Mouse (Mus musculus): ENCODE results near the gene Pawr. TPM values are rescaled to one million over a fixed set of nuclear protein-coding genes. Genes with fewer than 3 reads are reported as not detected.
A peak's percentile ranks its signal among the peaks of the same experiment; 100 is the strongest.
"Not testable (repeated sequence)": the region's sequence is repeated elsewhere in the genome, so short reads cannot be mapped to it uniquely, and the experiment has no call there.

Gene Pawr
- polyA plus RNA-seq, 1 experiment: 7.3 TPM

GRCm38 (mm10) chr10:108311396-108311795 is 20.5 kb upstream of the Pawr start:
- no peak for DNase-seq (ENCODE audit: low read depth, low spot score)
- WGBS: 94% methylated on average over 3 of the region's 3 CpGs

- no peak for DNase-seq (ENCODE audit: low read depth, low spot score)
- WGBS: 78% methylated on average over 6 of the region's 6 CpGs
Measured at GRCm38 (mm10) chr10:108313845-108314244, 18.1 kb upstream of the Pawr start.

DNA sequence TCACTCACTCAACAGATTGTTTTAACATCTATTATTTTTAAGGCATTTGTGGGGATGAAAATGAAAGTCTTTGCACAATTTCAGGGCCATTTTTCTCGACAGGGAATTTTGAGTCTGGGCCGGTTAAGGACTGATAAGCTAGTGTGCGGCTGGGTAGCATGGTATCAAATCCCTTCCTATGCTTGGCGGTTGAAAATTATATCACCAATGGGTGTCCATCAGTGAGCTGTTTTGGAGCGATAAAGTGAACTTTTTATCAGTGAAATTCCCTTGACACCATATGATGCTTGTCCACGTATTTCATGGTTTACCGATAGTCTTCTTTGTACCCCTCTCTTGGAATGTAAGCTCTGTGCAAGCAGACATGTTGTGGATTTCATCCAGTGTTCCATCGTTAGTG is 17.5 kb upstream of the Pawr start:
- no peak for DNase-seq (ENCODE audit: low read depth, low spot score)
- 93% methylated on average over 8 of the region's 8 CpGs for WGBS

GRCm38 (mm10) chr10:108315236-108315635 is 16.7 kb upstream of the Pawr start:
- 95% methylated on average over 7 of the region's 7 CpGs for WGBS
- no peak for DNase-seq (ENCODE audit: low read depth, low spot score)

DNA sequence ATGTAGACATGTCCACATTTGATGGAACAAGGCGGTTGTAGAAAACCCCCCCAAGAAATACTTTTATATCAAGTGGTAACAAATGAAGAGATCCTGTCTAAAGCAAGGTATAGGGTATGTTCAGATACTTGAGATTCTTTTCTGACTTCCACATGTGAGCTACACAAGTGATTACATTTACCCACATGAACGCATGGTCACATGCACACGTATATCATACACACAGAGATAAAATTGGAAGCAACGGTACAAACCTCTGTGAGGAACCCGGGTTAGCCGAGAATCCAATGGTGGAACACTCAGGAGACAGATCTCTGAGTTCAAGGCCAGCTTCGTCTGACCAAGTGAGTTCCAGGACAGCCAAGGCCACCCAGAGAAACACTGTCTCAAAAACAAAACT is 3.6 kb upstream of the Pawr start:
- DNase-seq (ENCODE audit: low read depth, low spot score): no peak
- WGBS: 65% methylated on average over 7 of the region's 7 CpGs

GRCm38 (mm10) chr10:108328983-108329382 is 2.9 kb upstream of the Pawr start:
- no peak for DNase-seq (ENCODE audit: low read depth, low spot score)
- 44% methylated on average over 12 of the region's 12 CpGs for WGBS

DNA sequence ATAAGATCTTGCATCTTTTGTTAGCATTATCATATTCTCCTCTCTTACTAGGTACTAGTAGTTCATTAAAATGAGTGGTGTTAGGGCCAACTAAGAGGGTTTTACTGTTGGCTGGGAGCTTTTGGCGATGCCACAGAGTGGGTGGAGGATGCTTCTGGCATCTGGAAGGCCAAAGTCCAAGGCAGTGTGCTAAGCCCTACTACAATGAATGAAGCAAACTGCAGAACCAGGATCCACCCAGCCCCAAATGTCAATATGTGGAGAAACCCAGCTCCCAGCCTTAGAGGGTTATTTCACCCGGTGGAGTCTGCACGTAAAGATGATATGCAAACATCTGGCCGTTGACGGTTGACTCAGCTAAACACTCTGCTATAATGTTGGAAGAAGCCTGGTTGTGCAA is 2.1 kb upstream of the Pawr start:
- WGBS: 23% methylated on average over 5 of the region's 5 CpGs
- peak; percentile 96 for DNase-seq (ENCODE audit: low read depth, low spot score)

- 12% methylated on average over 10 of the region's 10 CpGs for WGBS
Measured at GRCm38 (mm10) chr10:108330964-108331363, 957 bp upstream of the Pawr start.

DNA sequence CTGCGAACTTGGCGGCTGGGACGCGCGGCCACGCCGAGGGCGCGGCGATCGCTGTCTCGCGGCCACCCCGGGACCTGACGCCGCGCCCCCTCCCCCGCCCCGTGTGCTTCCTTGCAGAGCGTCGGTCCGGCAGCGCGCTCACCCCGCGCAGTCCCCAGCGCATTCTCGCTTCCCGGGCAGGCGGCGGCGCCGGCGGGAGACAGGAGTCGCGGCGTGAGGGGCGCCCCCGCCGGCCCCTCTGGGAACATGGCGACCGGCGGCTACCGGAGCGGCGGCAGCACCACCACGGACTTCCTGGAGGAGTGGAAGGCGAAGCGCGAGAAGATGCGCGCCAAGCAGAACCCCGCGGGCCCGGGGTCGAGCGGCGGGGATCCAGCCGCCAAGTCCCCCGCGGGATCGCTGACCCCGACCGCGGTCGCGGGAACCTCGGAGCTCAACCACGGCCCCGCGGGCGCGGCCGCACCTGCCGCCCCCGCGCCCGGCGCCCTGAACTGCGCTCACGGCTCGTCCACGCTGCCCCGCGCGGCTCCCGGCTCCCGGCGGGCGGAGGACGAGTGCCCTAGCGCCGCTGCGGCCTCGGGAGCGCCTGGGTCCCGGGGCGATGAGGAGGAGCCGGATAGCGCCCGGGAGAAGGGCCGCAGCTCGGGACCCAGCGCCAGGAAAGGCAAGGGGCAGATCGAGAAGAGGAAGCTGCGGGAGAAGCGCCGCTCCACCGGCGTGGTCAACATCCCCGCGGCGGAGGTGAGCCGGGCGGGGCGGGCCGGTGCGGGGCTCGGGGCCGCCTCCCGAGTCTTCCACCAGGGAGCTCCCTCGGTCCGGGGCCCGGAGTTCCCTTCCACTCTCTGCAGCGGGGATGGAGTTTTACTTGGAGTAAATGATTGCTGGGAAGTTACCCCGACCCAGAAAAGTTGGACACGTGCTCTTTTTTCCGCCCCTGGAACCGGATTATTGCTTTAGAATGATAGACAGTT is 935 bp downstream of the Pawr start:
- no peak for DNase-seq (ENCODE audit: low read depth, low spot score)
- WGBS: under 1% methylated on average over 128 of the region's 129 CpGs

More at GRCm38 (mm10) chr10:108330964-108331363, 957 bp upstream of the Pawr start:
- no peak for DNase-seq (ENCODE audit: low read depth, low spot score)

- DNase-seq (ENCODE audit: low read depth, low spot score): no peak
- WGBS: 6% methylated on average over 12 of the region's 12 CpGs
Measured at GRCm38 (mm10) chr10:108333642-108334041, 1.7 kb downstream of the Pawr start.

- WGBS: 14% methylated on average over 1 of the region's 1 CpGs
- no peak for DNase-seq (ENCODE audit: low read depth, low spot score)
Measured at GRCm38 (mm10) chr10:108334096-108334495, 2.2 kb downstream of the Pawr start.

DNA sequence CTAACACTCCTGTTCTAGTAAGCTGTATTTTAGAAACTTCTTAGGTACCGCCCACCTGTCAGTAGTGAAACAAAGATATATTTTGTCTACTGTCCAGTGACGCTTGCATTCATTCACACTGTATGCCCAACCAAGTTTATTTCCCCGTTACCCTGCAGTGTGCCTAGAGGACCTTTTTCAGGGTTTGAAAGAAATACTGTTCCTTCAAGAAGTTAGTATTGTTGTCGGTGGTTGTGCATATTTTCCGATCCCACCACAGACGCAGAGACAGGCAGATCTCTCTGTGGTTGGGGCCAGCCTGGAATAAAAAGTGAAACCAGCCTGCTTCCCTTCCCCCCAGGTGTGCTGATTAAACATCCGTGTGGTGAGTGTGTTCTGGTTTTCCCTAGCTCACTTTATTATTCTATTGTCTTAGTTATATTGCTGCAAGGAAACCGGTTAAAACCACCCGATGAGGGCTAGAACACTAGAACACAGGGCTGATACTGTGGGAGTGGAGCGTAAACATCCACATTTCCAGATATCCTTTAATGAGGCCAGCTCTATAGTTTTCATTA is 3.9 kb downstream of the Pawr start:
- 48% methylated on average over 10 of the region's 10 CpGs for WGBS
- peak; percentile 91 for DNase-seq (ENCODE audit: low read depth, low spot score)

DNA sequence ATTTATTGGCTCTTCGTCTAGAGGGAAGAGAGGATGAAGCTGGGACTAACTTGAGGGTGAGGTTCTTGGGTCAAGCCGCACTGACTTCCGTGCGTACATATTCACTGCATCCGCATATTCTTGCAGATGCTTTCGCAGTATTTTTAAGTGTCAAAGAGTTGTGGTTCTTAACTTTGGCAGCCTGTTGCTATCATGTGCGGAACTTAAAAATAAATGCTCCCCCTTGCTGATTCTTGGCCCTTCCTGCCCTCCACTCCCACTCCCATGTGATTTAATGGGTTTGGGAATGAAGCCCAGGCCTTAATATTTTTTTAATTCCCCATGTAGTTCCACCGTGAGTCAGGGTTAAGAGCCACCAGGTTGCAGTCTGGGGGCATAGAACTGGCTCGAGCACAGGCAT is 4.7 kb downstream of the Pawr start:
- no peak for DNase-seq (ENCODE audit: low read depth, low spot score)
- WGBS: 46% methylated on average over 9 of the region's 9 CpGs

GRCm38 (mm10) chr10:108338055-108338961 is 6.4 kb downstream of the Pawr start:
- WGBS: 77% methylated on average over 22 of the region's 22 CpGs
- no peak for DNase-seq (ENCODE audit: low read depth, low spot score)

- 79% methylated on average over 5 of the region's 5 CpGs for WGBS
- no peak for DNase-seq (ENCODE audit: low read depth, low spot score)
Measured at GRCm38 (mm10) chr10:108339118-108339517, 7.2 kb downstream of the Pawr start.

GRCm38 (mm10) chr10:108339872-108340271 is 8.0 kb downstream of the Pawr start:
- DNase-seq (ENCODE audit: low read depth, low spot score): no peak
- WGBS: 31% methylated on average over 4 of the region's 4 CpGs

GRCm38 (mm10) chr10:108343734-108344133 is 11.8 kb downstream of the Pawr start:
- DNase-seq (ENCODE audit: low read depth, low spot score): no peak

DNA sequence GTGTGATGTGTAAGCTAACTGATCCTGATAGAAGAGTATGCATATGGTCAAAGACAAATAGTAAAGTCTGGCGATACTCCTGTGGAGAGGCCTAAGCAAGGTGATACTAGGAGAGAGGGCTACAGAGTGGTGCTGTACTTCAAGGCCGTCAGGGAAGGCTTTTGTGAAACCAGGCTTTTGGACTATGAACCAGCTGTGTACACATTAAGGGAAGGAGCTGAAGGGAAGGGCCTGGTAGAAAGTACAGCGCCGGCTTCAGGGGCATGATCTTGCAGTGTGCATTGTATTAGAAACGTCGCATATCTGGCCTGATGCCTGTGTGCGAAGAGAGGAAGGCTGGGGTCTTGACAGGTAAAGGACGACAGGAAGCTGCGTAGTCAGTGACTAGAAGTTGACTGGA is 13.2 kb downstream of the Pawr start:
- WGBS: 49% methylated on average over 9 of the region's 9 CpGs

GRCm38 (mm10) chr10:108346301-108346700 is 14.4 kb downstream of the Pawr start:
- 96% methylated on average over 4 of the region's 4 CpGs for WGBS
- not testable (repeated sequence) for DNase-seq (ENCODE audit: low read depth, low spot score)

More for the DNA sequence above, 13.2 kb downstream of the Pawr start:
- no peak for DNase-seq (ENCODE audit: low read depth, low spot score)

Measured in large intestine, adult 2 months (tissue).